Mouse (Mus musculus) adrenal gland, postnatal 4 days (tissue): ENCODE measurements at regions not wholly inside any gene's neighbourhood (a gene's known extent, or its start where the extent isn't known, plus 50 kb on each side); places are given as distances from the start of the nearest gene placed in this dataset.

ENCODE experiments used
- DNase-seq, 2 experiments: peaks; one replicate each; pipeline ENCODE4 v3.0.0; 2021 to 2022; ENCODE audit warnings: low spot score in 2 of 2, mixed read lengths in 2 of 2

- DNase-seq: no peak
Measured at GRCm38 (mm10) chr13:40652916-40653315, 85.3 kb downstream of the Tfap2a start.

GRCm38 (mm10) chr13:40651056-40651455, 87.1 kb downstream of the Tfap2a start:
- DNase-seq: peak; percentile 30 to 57

GRCm38 (mm10) chr13:40650036-40650709, 88.0 kb downstream of the Tfap2a start:
- DNase-seq: no peak

- no peak for DNase-seq
Measured at GRCm38 (mm10) chr13:40649096-40650035, 88.8 kb downstream of the Tfap2a start.

- no peak for DNase-seq
Measured at GRCm38 (mm10) chr13:40646131-40646530, 92.0 kb downstream of the Tfap2a start.

- no peak for DNase-seq
Measured at GRCm38 (mm10) chr13:40645646-40646045, 92.5 kb downstream of the Tfap2a start.

- DNase-seq: no peak
Measured at GRCm38 (mm10) chr13:40642931-40643330, 95.2 kb downstream of the Tfap2a start.

- no peak for DNase-seq
Measured at GRCm38 (mm10) chr13:40637269-40637668, 100.9 kb downstream of the Tfap2a start.

- no peak for DNase-seq
Measured at GRCm38 (mm10) chr13:40617881-40618280, 120.3 kb downstream of the Tfap2a start.

- DNase-seq: no peak
Measured at GRCm38 (mm10) chr13:40608526-40608925, 129.7 kb downstream of the Tfap2a start.

- DNase-seq: no peak
Measured at GRCm38 (mm10) chr13:40606405-40607271, 131.5 kb downstream of the Tfap2a start.

- peak in 1 of 2 experiments; percentile 9 for DNase-seq
Measured at GRCm38 (mm10) chr13:40605686-40606404, 132.3 kb downstream of the Tfap2a start.

GRCm38 (mm10) chr13:40574981-40575745, 163.0 kb downstream of the Tfap2a start:
- no peak for DNase-seq

- DNase-seq: no peak
Measured at GRCm38 (mm10) chr13:40569461-40569860, 168.7 kb downstream of the Tfap2a start.

GRCm38 (mm10) chr13:40567821-40568220, 170.4 kb downstream of the Tfap2a start:
- DNase-seq: no peak

GRCm38 (mm10) chr13:40564351-40564750, 173.8 kb downstream of the Tfap2a start:
- DNase-seq: no peak

GRCm38 (mm10) chr13:40554368-40554767, 183.8 kb downstream of the Tfap2a start:
- DNase-seq: no peak

GRCm38 (mm10) chr13:40525501-40525900, 164.3 kb upstream of the Ofcc1 start:
- DNase-seq: no peak

- DNase-seq: no peak
Measured at GRCm38 (mm10) chr13:40523115-40523514, 161.9 kb upstream of the Ofcc1 start.

- DNase-seq: no peak
Measured at GRCm38 (mm10) chr13:40518180-40518579, 156.9 kb upstream of the Ofcc1 start.
